Mouse (Mus musculus) midbrain, embryonic 15.5 days (tissue): Measurements from ENCODE around the gene Slc25a29. TPM values are rescaled to one million over a fixed set of nuclear protein-coding genes. Genes with fewer than 3 reads are reported as not detected.
A peak's percentile ranks its signal among the peaks of the same experiment; 100 is the strongest.
"Not testable (repeated sequence)": the region's sequence is repeated elsewhere in the genome, so short reads cannot be mapped to it uniquely, and the experiment has no call there.

Experiments used
- ATAC-seq: fragments of 200-750 bp; cut with Nextera tagmentation; replicated peaks from 2 replicates; pipeline ENCODE4 v1.8.0; 2017; ENCODE audit warnings: moderate TSS enrichment
- H3K27ac ChIP-seq: fragments of 300-500 bp; sonication (generic); 2 replicates; pipeline ENCODE4 v1.5.1; 2015; ENCODE audit warnings: mild to moderate bottlenecking, inconsistent platforms
- H3K27me3 ChIP-seq: fragments of 300-500 bp; sonication (generic); replicated peaks from 2 replicates; pipeline ENCODE4 v1.6.1; 2015; ENCODE audit warnings: inconsistent platforms
- H3K36me3 ChIP-seq: fragments of 300-500 bp; sonication (generic); replicated peaks from 2 replicates; pipeline ENCODE4 v1.6.1; 2015; ENCODE audit warnings: inconsistent platforms
- H3K4me1 ChIP-seq: fragments of 300-500 bp; sonication (generic); 2 replicates; pipeline ENCODE4 v1.6.1; 2015; ENCODE audit warnings: inconsistent platforms
- H3K4me2 ChIP-seq: fragments of 300-500 bp; sonication (generic); 2 replicates; pipeline ENCODE4 v1.6.1; 2015; ENCODE audit warnings: inconsistent platforms, mild to moderate bottlenecking, moderate library complexity
- H3K4me3 ChIP-seq: fragments of 300-500 bp; sonication (generic); 2 replicates; pipeline ENCODE4 v1.5.1; 2015; ENCODE audit warnings: mild to moderate bottlenecking, inconsistent platforms
- H3K9ac ChIP-seq: fragments of 300-500 bp; sonication (generic); 2 replicates; pipeline ENCODE4 v1.6.1; 2015; ENCODE audit warnings: mild to moderate bottlenecking, inconsistent platforms
- H3K9me3 ChIP-seq: fragments of 300-500 bp; sonication (generic); 2 replicates; pipeline ENCODE4 v1.6.1; 2016; ENCODE audit warnings: inconsistent platforms
- WGBS: fragments of 180-500 bp; shearing (Covaris S2); methylation state at CpG from one replicate; pipeline ENCODE4 v1.1.7; 2015; ENCODE audit warnings: mixed read lengths; 5-methylcytosine and 5-hydroxymethylcytosine counted together
- polyA plus RNA-seq: library from polyadenylated mRNA; unstranded; fragments of >200 nt; fragmentation: Nextera tagmentation; extraction: Ambion mirVana; gene quantifications from 2 replicates; pipeline ENCODE4 v1.2.1, GENCODE M21; 2015

Gene Slc25a29
- polyA plus RNA-seq, 1 experiment from 2014 or later: 22.6 TPM

DNA sequence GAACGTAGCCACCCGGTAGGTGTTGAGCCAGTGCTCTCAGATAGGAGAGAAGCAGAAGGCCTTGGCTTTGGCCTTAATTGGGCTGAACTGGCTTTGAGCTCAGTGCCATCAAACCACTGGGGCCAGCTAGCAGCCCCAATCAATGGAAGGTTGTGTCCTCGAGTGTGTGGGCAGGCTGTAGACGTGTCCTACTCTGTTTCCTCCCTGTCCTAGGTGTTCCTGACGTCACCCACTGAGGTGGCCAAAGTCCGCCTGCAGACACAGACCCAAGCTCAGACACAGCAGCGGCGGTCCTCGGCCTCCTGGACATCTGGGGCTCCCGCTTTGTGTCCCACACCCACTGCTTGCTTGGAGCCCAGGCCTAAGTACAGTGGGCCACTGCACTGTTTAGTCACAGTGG is 19.4 kb upstream of the Slc25a29 start:
- H3K9me3 ChIP-seq: no peaks in the 10 kb centered on the region
- WGBS: 84% methylated on average over 10 of the region's 10 CpGs
- peaks cover 7% of the 10 kb centered on the region; the same call in 1 of the 2 replicates for H3K4me1 ChIP-seq
- no peaks in the 10 kb centered on the region; the same call in 1 of the 2 replicates for H3K36me3 ChIP-seq
- H3K4me3 ChIP-seq: no peak overlapping the region
- H3K9ac ChIP-seq: no peak overlapping the region
- no peaks in the 10 kb centered on the region for H3K27me3 ChIP-seq
- no peak overlapping the region for H3K4me2 ChIP-seq
- H3K27ac ChIP-seq: no peak overlapping the region
- no peak for ATAC-seq

DNA sequence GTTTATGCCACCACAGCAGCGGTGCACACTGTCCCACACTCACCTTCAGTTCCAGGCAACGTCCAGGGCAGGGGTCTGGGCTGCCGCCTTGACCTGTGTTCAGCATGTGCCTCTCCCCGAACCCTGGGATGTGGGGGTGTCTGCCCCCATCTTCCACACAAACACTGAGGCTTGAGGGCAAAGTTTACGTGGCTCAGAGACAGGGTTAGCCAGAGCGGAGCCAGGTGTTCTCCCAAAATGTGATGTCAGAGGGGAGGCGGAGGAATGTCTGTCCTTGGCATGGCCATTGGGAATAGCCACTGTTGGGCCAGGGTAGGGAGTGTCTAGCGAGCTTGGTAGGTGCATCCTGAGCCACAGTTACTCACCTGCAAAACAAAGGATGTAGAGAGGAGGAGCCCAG is 17.1 kb upstream of the Slc25a29 start:
- ATAC-seq: no peak
- Histone ChIP-seq H3K4me2 (no peak overlapping the region), H3K4me1 (peaks cover 8% of the 10 kb centered on the region; the same call in 1 of the 2 replicates), H3K4me3 (no peak overlapping the region), H3K9me3 (no peaks in the 10 kb centered on the region), H3K27me3 (no peaks in the 10 kb centered on the region), H3K9ac (no peak overlapping the region), H3K36me3 (no peaks in the 10 kb centered on the region), H3K27ac (no peak overlapping the region)
- WGBS: 91% methylated on average over 8 of the region's 8 CpGs

DNA sequence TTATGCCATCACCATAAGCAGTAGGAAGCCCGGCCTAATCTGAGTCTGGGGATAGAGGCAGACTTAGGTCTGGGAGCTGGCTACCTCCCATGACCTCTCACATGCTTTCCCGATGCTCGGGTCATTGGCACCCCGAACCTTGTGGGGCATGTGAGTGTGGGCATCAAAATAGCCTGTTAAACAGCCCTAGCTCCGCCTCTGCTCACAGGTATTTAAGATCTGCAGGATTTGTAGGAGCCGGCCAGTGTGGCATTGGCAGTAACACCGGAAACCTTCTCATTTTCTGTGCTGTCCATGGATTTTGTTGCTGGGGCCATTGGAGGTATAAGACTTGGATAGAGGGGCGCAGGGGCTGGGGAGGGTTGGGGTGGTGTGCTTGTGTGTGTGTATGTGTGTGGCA is 15.2 kb upstream of the Slc25a29 start:
- Histone ChIP-seq H3K4me1 (peaks cover 8% of the 10 kb centered on the region; the same call in 1 of the 2 replicates), H3K4me3 (no peak overlapping the region), H3K27ac (no peak overlapping the region), H3K9me3 (no peaks in the 10 kb centered on the region), H3K36me3 (no peaks in the 10 kb centered on the region), H3K9ac (no peak overlapping the region), H3K4me2 (no peak overlapping the region), H3K27me3 (no peaks in the 10 kb centered on the region)
- no peak for ATAC-seq
- 85% methylated on average over 8 of the region's 8 CpGs for WGBS

- no peak overlapping the region for H3K4me3 ChIP-seq
- H3K9me3 ChIP-seq: no peaks in the 10 kb centered on the region
- 66% methylated on average over 8 of the region's 8 CpGs for WGBS
- no peak overlapping the region for H3K27ac ChIP-seq
- ATAC-seq: no peak
- no peak overlapping the region for H3K4me2 ChIP-seq
- H3K36me3 ChIP-seq: peaks cover under 1% of the 10 kb centered on the region; the same call in 1 of the 2 replicates
- H3K27me3 ChIP-seq: no peaks in the 10 kb centered on the region
- peaks cover 8% of the 10 kb centered on the region; the same call in 1 of the 2 replicates for H3K4me1 ChIP-seq
- H3K9ac ChIP-seq: no peak overlapping the region
These were observed 14.4 kb upstream of the Slc25a29 start for GRCm38 (mm10) chr12:108850129-108850528.

GRCm38 (mm10) chr12:108849488-108850022 is 13.9 kb upstream of the Slc25a29 start:
- Histone ChIP-seq H3K4me3 (no peak overlapping the region), H3K36me3 (peaks cover 6% of the 10 kb centered on the region; the same call in 1 of the 2 replicates), H3K9me3 (no peaks in the 10 kb centered on the region), H3K27ac (no peak overlapping the region), H3K9ac (no peak overlapping the region), H3K4me1 (peaks cover 8% of the 10 kb centered on the region; the same call in 1 of the 2 replicates), H3K4me2 (no peak overlapping the region), H3K27me3 (no peaks in the 10 kb centered on the region)
- 84% methylated on average over 4 of the region's 4 CpGs for WGBS
- ATAC-seq: no peak

DNA sequence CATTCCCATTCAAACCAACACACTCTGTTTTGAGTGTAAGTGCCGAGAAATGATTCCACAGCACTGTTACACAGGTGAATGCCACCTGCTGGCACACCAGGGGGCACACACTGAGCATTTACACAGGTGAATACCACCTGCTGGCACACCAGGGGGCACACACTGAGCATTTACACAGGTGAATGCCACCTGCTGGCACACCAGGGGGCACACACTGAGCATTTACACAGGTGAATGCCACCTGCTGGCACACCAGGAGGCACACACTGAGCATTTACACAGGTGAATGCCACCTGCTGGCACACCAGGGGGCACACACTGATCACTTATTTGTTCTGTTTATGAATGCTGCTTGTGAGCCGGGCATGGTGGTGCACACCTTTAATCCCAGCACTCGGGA is 12.3 kb upstream of the Slc25a29 start:
- H3K4me3 ChIP-seq, H3K36me3 ChIP-seq, H3K4me1 ChIP-seq, ATAC-seq, H3K27ac ChIP-seq, H3K9me3 ChIP-seq, H3K4me2 ChIP-seq, H3K9ac ChIP-seq, H3K27me3 ChIP-seq: not testable (repeated sequence)
- WGBS: 92% methylated on average over 3 of the region's 3 CpGs

GRCm38 (mm10) chr12:108842663-108843062 is 7.0 kb upstream of the Slc25a29 start:
- Histone ChIP-seq H3K27ac (no peak overlapping the region), H3K27me3 (no peaks in the 10 kb centered on the region), H3K4me3 (no peak overlapping the region), H3K36me3 (peaks cover 6% of the 10 kb centered on the region; the same call in 1 of the 2 replicates), H3K4me2 (no peak overlapping the region), H3K9me3 (no peaks in the 10 kb centered on the region), H3K4me1 (peaks cover 11% of the 10 kb centered on the region), H3K9ac (no peak overlapping the region)
- no peak for ATAC-seq
- WGBS: 89% methylated on average over 7 of the region's 7 CpGs

DNA sequence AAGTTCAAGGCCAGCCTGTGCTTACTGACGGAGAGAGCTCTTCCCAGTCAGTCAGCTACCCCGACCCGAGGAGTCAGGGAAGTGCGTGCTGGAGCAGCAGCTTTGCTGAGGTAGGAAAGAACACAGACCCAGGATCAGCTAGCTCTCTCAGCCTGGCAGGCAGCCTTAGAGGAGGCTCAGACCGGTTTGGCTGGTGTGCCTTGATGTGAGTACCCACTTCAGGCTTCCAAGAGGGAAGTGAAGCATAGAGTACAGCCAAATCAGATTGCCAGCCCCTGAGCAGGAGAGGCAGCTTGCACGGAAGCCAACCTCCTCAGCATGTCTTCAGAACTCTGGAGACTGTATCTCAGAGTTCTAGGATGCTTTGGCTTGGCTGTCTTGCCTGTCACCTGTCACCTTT is 5.5 kb upstream of the Slc25a29 start:
- H3K4me2 ChIP-seq: no peak overlapping the region
- H3K4me1 ChIP-seq: peaks cover 26% of the 10 kb centered on the region
- H3K27me3 ChIP-seq: no peaks in the 10 kb centered on the region
- H3K4me3 ChIP-seq: no peak overlapping the region
- 90% methylated on average over 6 of the region's 6 CpGs for WGBS
- peaks cover 6% of the 10 kb centered on the region; the same call in 1 of the 2 replicates for H3K36me3 ChIP-seq
- no peaks in the 10 kb centered on the region for H3K9me3 ChIP-seq
- no peak overlapping the region for H3K27ac ChIP-seq
- H3K9ac ChIP-seq: no peak overlapping the region
- ATAC-seq: no peak

DNA sequence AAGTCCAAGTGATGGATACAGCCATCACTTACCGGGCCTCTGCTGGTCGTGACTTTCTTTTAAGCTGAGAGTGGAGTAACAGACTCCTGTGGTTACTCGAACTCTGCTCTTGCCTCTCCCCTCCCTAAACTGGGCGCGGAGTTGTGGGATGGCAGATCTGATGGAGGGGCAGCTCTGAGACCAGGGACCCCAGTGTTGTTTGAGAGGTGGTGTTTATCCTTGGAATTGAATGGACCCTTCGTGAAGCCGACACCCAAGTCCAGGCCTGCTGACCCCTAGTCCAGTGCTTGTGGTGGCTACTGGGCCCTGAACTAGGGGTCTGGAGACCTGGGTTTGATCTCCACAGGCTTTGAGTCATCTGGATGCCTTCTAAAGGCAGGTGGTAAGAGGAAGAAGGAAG is 1.0 kb upstream of the Slc25a29 start:
- peaks cover 52% of the 10 kb centered on the region for H3K4me1 ChIP-seq

GRCm38 (mm10) chr12:108835208-108835839 is 359 bp downstream of the Slc25a29 start:
- no peaks in the 10 kb centered on the region for H3K36me3 ChIP-seq
- 1% methylated on average over 51 of the region's 51 CpGs for WGBS
- peaks cover 52% of the 10 kb centered on the region for H3K4me1 ChIP-seq
- peak overlapping the region; percentile 62 for H3K9ac ChIP-seq
- H3K4me2 ChIP-seq: peak overlapping the region; percentile 79
- ATAC-seq: peak; percentile 65
- no peaks in the 10 kb centered on the region for H3K9me3 ChIP-seq
- H3K27ac ChIP-seq: peak overlapping the region; percentile 35
- peak overlapping the region; percentile 70 for H3K4me3 ChIP-seq
- H3K27me3 ChIP-seq: no peaks in the 10 kb centered on the region

More for the DNA sequence above, 1.0 kb upstream of the Slc25a29 start:
- ATAC-seq: no peak
- Histone ChIP-seq H3K9ac (peak overlapping the region; percentile 68), H3K9me3 (no peaks in the 10 kb centered on the region), H3K36me3 (no peaks in the 10 kb centered on the region), H3K27ac (no peak overlapping the region), H3K27me3 (no peaks in the 10 kb centered on the region), H3K4me2 (peak overlapping the region; percentile 79), H3K4me3 (peak overlapping the region; percentile 70)
- WGBS: 62% methylated on average over 7 of the region's 7 CpGs

GRCm38 (mm10) chr12:108834786-108835185 is 897 bp downstream of the Slc25a29 start:
- Histone ChIP-seq H3K4me3 (peak overlapping the region; percentile 70), H3K27me3 (no peaks in the 10 kb centered on the region), H3K9ac (no peak overlapping the region), H3K27ac (no peak overlapping the region), H3K4me2 (peak overlapping the region; percentile 79), H3K4me1 (peaks cover 52% of the 10 kb centered on the region), H3K9me3 (no peaks in the 10 kb centered on the region), H3K36me3 (no peaks in the 10 kb centered on the region)
- 36% methylated on average over 5 of the region's 5 CpGs for WGBS
- ATAC-seq: no peak

DNA sequence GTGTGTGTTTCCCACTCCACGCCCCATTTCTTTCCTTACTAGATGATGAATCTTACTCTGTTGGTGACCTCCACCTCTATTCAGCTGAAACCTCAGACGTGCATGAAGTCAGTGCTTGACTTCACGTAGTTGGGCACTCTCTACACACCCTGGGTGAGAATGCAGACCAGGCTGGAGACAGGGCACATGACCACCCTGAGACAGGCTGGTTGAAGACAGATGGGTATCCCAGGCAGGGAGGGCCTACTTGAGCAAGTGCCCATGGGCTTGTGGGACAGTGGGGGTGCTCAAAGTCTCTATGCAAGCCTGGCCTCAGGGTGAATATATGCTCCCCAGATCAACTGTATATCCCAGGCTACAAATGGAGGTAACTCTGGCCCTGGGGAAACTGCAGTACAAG is 1.3 kb downstream of the Slc25a29 start:
- peak overlapping the region; percentile 70; the same call in 1 of the 2 replicates for H3K4me3 ChIP-seq
- peak overlapping the region; percentile 79 for H3K4me2 ChIP-seq
- no peak overlapping the region for H3K9ac ChIP-seq

DNA sequence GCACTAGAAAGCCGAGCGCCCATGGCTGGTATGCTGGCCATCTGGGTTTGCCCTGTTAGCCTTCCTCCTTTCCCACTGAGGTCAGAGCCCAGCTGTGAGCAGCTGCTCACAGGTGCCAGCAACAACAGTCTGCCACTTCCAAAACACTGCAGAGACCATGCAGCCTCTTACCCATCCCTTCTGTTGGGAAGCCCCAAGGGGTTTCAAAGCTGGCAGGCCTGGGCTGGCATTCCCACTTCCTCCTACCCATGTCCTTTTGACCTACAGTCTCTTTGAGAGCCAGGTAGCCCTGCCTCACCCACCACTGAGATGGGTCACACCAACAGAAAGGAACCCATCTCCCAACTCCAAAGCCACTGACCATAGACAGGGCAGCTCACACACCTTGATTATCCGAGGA is 2.3 kb downstream of the Slc25a29 start:
- H3K9me3 ChIP-seq: no peaks in the 10 kb centered on the region
- 94% methylated on average over 3 of the region's 3 CpGs for WGBS

More for the DNA sequence above, 1.3 kb downstream of the Slc25a29 start:
- H3K36me3 ChIP-seq: no peaks in the 10 kb centered on the region
- no peaks in the 10 kb centered on the region for H3K27me3 ChIP-seq
- no peak overlapping the region for H3K27ac ChIP-seq
- H3K9me3 ChIP-seq: no peaks in the 10 kb centered on the region
- peaks cover 52% of the 10 kb centered on the region for H3K4me1 ChIP-seq
- WGBS: 90% methylated on average over 3 of the region's 3 CpGs
- ATAC-seq: no peak

More for the DNA sequence above, 2.3 kb downstream of the Slc25a29 start:
- H3K4me1 ChIP-seq: peaks cover 48% of the 10 kb centered on the region
- no peak overlapping the region for H3K4me3 ChIP-seq
- ATAC-seq: no peak
- H3K9ac ChIP-seq: no peak overlapping the region
- H3K27ac ChIP-seq: no peak overlapping the region
- no peaks in the 10 kb centered on the region for H3K36me3 ChIP-seq
- no peak overlapping the region for H3K4me2 ChIP-seq
- no peaks in the 10 kb centered on the region for H3K27me3 ChIP-seq
